Mouse (Mus musculus) urinary bladder, postnatal 14 days (tissue): ENCODE results near the gene Cdk18.
"Not testable (repeated sequence)": the region's sequence is repeated elsewhere in the genome, so short reads cannot be mapped to it uniquely, and the experiment has no call there.

Source experiments
- DNase-seq: peaks from one replicate; pipeline ENCODE4 v3.0.0; 2021; ENCODE audit warnings: low spot score

Gene Cdk18

GRCm38 (mm10) chr1:132139416-132139864 lies at the start of gene Cdk18:
Cdk18 (minus strand) TSS chr1:132139684.
- peak; percentile 83 for DNase-seq

DNA sequence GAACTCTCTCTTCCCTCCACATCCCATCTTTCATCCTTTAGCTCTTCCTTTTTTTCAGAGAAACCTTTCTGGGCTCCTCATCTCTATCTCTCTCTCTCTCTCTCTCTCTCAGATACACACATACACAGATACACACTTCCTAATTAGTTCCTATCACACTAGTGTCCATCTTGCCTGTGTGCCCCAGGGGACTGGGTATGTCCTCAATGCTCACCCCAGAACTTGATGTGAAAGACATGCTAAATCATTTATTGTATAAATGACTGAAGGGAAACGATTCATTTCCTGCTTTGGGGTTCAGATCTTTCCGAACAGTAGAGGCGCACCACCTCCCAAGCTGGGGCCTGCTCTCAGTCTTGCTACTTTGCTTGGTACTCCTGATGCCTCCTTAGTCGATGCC lies 49.7 kb upstream of the Cdk18 start:
- DNase-seq, result no peak

- DNase-seq, result no peak
These were observed 49.1 kb upstream of the Cdk18 start for GRCm38 (mm10) chr1:132188442-132189066.

DNA sequence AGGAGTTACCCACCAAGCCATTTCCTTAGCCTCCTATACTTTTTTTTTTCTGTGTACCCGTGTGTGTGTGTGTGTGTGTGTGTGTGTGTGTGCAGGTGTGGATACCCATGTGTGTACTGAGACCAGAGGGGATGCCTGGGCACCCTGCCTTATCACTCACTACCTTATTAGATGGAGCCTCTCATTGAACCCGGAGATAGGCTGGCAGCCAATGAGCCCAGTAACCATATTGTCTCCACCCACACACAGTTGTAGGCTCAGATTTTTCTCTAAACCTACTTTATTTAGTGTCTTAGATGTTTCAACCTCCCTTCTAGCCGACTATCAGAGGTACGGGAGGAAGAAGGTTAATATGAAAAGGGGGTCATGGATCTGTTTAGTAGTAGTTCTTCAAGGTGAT lies 46.8 kb upstream of the Cdk18 start:
- DNase-seq, result no peak

DNA sequence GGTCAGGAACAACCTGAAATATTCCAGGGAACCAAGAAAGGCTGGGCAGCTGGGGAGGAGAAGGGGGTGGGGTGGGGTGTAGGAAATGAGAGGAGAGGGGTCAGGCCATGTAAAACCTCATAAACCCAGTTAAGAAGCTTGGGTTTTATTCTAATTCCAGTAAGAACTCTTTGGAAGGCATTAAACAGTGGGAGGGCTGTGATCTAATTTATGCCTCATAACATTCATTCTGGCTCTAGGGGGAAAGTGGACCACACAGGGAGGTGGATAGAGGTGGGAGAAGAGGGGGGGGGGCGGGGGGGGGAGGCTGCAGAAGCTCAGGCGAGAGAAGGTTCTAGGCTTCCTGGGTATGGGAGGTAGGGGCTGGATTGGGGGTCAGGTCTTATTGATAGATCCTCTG lies 32.1 kb upstream of the Cdk18 start:
- no peak for DNase-seq

GRCm38 (mm10) chr1:132170698-132171097 lies 31.2 kb upstream of the Cdk18 start:
- no peak for DNase-seq

DNA sequence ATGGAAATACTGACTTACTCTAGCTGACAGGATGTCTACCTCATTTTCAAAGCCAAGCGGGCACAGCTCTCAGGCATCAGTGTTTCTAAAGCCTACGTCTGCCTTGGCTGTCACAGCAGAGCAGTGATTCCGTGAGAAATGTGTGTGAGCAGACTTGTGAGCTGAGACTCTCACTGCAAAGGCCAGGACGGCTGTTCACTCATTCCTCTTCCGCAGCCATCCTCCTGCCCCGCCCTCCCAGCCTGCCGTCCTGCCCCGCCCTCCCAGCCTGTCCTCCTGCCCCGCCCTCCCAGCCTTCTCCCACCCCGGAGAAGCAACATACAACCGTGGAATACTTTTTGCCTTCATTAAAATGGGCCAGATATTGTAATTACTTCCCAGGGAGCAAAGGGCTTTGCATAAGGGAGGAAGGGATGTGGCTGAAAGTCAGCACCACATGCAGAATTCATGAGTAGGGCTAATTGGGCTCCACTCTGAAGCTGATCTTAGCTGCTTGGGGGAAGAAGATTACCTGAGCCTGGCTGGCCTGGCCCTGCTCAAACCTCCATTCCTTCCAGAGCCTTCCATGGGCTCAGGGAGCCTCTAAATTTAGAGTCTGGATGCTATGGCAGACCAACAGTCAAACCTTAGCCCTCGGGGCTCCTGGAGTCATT lies 28.8 kb upstream of the Cdk18 start:
- DNase-seq, result peak; percentile 15

DNA sequence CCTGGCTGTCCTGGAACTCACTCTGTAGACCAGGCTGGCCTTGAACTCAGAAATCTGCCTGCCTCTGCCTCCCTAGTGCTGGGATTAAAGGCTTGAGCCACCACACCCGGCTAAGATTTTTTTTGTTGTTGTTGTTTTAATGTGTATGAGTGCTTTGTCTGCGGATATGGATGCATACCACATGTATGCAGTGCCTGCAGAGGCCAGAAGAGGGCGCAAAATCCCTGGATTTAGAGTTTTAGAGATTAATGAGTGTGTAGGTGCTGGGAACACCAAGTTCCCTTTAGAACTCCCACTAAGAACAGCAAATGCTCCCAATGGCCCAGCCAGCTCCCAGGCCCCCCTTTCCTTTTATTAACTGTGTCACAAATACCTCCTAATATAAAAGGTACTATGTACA lies 26.4 kb upstream of the Cdk18 start:
- DNase-seq, result peak; percentile 5

GRCm38 (mm10) chr1:132164780-132165518 lies 25.5 kb upstream of the Cdk18 start:
- DNase-seq, result peak; percentile 1

DNA sequence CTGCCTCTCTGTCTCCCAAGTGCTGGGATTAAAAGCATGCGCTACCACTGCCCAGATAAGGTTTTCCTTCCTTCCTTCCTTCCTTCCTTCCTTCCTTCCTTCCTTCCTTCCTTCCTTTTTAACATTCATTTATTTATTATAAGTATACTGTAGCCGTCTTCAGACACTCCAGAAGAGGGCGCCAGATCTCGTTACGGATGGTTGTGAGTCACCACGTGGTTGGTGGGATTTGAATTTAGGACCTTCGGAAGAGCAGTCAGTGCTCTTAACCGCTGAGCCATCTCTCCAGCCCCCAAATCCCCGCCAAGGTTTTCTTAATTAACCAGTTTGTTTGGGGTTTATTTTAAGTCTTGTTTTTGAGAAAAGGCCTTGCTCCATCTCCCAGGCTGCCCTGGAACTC lies 23.1 kb upstream of the Cdk18 start:
- not testable (repeated sequence) for DNase-seq

DNA sequence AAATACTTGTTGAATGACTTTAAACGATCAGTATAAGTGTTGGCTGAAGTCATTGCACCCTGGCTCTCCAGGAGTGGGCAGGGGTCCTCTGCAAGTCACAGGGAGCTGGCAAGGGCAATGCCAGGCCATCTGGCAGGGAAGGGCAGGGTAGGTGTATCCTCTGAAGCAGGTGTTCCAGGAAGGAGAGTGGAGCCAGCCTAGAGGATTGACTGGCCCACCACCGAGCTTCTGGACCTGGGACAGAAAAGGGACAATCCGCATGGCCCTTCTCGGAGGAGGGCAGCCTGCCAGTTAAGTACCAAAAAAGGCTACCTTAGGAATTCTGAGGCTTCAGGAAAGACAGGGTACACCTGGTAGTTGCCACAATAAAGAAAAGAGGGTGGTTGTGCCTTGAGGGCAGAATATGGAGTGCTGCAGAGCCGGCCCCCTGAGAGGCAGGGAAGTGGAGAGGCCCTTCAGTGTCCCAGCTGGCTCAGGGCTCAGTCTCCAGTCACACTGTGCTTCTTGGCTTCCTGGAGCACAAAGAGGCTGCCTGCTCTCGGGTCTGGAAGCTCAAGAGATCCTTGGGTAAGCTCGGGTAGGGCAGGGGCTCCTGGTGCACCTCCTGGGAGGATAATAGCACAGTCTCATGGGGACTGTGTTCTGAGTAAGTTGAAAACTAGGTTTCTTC lies 21.9 kb upstream of the Cdk18 start:
- no peak for DNase-seq

DNA sequence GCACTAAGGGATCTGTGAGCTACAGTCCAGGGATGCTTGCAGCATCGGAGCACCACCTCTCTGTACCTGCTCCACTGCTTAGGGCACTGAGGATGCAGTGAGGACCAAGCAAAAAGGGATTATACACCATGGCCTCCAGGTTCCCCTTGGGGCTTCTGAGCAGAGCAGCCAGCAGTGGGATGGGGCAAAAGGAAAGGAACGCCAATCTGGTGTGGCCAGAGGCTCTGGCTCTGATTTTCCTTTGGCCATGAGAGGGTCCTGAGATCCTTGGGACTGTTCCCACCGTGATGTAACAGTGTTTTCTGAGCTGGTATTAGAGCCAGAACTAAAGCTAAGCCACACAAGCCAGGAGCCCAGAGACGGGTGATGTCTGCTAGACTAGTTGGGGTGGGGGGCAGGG lies 20.2 kb upstream of the Cdk18 start:
- no peak for DNase-seq

DNA sequence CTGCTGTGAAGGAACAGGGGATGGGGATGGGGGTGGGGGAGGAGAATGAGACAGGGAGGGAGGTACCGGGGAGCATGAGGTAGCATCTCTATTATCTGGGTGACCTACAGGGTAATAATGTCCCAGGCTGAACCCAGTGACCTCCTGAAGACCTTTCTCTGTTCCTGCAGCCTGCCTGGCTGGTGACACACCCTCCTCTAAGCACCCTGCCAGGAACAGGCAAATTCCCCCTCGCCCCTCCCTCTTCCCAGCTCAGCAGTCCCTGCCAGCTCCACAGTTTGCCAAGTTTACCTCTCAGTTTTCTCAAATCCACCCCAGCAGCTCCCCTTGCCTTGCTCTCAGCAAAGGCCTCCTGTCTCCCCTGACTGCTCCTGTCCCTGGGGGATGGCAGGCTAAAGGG lies 19.3 kb upstream of the Cdk18 start:
- peak; percentile 48 for DNase-seq

DNA sequence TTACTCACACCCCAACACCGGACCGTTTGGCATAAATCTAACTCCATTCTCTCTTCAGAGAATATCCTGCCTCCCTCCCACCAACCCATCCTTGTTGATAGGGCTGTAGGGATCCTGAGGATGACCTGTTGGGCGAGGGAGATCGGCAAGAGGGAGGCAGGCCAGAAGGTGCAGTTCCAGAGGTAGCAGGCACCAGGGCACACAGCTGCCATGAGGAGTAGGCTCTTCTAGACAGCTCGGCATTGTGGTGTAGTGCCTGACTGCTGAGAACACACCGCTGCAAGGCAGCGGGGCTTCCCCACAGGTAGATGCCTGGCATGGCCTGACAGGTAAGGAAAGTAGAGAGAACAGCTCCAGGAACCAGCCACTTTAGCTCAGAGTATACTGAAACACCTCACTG lies 18.3 kb upstream of the Cdk18 start:
- peak; percentile 2 for DNase-seq

- peak; percentile 90 for DNase-seq
These were observed 17.7 kb upstream of the Cdk18 start for GRCm38 (mm10) chr1:132157016-132157781.

DNA sequence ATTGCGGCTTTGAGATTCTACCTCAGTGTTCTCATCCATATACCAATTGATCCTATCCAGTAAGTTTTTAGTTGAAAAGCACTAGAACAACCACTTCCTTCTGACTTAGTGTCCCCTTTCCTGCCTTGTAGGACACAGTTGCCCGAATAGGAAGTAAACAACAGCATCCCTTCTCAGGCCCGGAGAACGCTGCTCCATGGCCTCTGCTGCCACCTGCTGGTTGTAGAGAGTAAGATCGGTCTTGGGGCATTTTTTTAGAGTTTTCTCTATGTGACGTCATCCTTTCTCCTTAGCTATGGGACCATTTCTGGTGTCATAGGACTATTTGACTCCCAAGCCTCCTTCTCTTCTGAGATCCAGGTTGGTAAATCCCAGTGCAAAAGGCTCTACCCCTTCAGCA lies 16.3 kb upstream of the Cdk18 start:
- DNase-seq, result peak; percentile 84

DNA sequence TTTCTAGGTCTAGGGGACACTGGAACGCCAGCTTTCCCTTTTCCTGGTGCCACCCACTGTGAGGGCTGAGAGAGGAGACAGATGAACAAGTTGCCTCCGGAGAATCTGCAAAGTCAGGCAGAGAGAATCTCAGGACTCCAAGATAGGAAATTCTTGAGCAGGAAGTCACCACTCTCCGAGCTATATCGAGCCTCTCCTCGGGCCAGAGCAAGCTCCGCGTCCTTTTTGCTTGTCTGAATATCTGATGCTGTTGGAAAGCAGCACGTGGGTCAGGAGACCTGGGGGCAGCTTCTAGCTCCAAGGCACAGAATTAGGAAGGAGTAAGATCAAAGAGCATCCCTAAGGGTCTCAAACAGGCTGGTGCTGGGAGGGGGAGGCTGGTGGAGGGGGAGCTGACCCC lies 14.2 kb upstream of the Cdk18 start:
- DNase-seq, result no peak

DNA sequence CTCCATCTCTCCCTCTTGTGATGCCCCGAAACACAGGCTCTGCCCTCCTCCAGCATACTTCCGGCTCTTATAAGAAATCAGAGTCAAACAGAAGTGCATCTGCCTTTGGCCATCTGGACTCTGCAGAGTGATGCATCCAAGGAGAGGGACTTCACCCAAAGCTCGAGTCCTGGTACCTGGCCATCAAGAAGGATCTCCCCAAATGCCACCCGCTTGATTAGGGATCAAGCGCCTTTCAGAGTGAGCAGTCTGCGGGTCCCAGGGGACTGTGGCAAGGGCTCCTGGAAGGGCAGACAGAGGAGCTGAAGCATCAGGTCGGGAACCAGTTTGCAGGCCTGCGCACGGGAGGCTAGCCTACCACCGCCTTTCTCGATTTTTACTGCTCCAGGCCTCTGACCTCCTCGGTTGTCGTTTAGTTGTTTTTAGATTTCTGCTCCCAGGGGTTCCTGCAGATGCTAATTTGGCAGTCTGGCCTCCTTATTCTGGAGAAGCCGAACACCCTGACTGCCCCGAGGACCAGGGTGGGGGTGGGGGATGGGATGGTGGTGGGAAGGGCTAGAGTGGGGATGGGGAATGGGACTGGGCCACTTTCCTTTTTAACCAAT lies 13.7 kb upstream of the Cdk18 start:
- no peak for DNase-seq

- DNase-seq, result no peak
These were observed 12.4 kb upstream of the Cdk18 start for GRCm38 (mm10) chr1:132151908-132152307.

GRCm38 (mm10) chr1:132150817-132151601 lies 11.5 kb upstream of the Cdk18 start:
- DNase-seq, result no peak

GRCm38 (mm10) chr1:132150171-132150570 lies 10.7 kb upstream of the Cdk18 start:
- peak; percentile 82 for DNase-seq
